In the genomic region with DNA sequence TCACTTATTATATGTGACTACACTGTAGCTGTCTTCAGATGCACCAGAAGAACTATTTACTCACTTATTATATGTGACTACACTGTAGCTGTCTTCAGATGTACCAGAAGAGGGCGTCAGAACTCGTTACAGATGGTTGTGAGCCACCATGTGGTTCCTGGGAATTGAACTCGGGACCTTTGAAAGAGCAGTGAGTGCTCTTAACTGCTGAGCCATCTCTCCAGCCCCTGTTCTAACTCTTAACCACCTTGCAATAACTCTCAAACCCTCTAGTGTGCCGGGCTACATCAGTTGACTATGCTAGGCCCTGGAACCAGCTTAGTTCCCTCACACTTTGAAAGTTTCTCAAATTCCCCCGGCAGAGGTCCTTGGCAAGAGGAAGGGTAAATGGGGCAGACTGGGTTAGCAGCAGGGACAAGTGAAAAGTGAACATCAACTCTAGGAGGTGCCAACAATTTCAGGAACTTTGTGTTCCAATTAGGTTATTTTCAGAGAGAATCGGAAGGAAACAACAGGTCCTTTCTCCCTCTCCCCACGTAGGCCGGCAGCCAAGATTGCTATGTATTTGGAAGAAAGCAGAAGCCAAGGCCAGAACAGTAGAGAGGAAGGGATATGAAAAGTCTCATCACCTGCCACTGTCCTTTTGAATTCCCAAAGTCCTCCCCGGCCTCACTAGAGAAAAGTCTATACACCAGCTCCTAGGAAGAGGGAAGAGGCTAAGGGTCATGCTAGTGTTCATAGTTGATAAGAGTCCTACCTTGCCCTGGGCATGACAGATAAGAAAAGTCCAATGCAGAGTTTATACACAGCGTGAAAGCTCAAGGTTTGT, we compare ENCODE assay signal across 1 mouse cellular context.
TF ChIP-seq lines count a peak whose summit lies in the region.

No protein-coding gene starts in this region.

TF ChIP-seq in ES-E14, 5 proteins besides CTCF, POLR2A, EP300 and RAD21:
- TF ChIP-seq ZNF384 (IDR thresholded peaks at IDR 0.05; ENCODE audit: low read depth, low read length) (no peak), HCFC1 (IDR thresholded peaks at IDR 0.05; ENCODE audit: borderline replicate concordance, insufficient read depth, low read length) (no peak)
